Mouse (Mus musculus) Muller cell, postnatal 12 days (primary cell): ENCODE measurements around the gene Ifnz.
"Not testable (repeated sequence)": the region's sequence is repeated elsewhere in the genome, so short reads cannot be mapped to it uniquely, and the experiment has no call there.

ENCODE experiments used
- DNase-seq: peaks from one replicate; pipeline ENCODE4 v3.0.0-alpha.2; 2015; ENCODE audit errors: inconsistent ontology term

Ifnz gene

GRCm38 (mm10) chr4:88785409-88785808 is 3.5 kb downstream of the Ifnz start, which contains the start of gene Gm13276:
Gene Gm13276 (plus strand): TSS chr4:88785709.
- not testable (repeated sequence) for DNase-seq

- DNase-seq: not testable (repeated sequence)
Measured at GRCm38 (mm10) chr4:88788402-88788801, 6.5 kb downstream of the Ifnz start, which contains the start of gene Gm13277. Gene Gm13277 (plus strand): TSS chr4:88788632.

DNA sequence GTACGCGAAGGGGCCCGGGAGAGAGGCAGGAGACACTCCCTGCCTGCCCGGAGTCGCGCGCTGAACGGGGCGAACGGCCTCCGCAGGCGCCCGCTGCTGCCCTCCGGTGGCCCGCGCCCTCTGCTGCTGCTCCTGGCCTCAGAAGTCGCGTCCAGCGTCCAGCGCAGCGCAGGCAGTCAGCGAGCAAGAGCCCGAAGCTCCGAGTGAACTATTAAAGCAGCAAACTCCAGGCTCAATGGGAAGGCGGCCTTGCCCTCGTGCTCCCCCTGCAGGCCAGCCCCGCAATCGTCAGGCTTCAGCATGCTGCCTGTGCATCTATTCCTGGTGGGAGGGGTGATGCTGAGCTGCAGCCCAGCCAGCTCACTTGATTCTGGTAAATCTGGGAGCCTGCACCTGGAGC is 9.3 kb downstream of the Ifnz start, which contains the start of gene Gm13278:
Gene Gm13278 (plus strand): TSS at position 301 of the 400 bp plus-strand sequence.
- not testable (repeated sequence) for DNase-seq

GRCm38 (mm10) chr4:88793936-88794675 is 12.2 kb downstream of the Ifnz start, which contains the start of gene Gm13275:
Gene Gm13275 (plus strand): TSS chr4:88794487.
- DNase-seq: not testable (repeated sequence)

DNA sequence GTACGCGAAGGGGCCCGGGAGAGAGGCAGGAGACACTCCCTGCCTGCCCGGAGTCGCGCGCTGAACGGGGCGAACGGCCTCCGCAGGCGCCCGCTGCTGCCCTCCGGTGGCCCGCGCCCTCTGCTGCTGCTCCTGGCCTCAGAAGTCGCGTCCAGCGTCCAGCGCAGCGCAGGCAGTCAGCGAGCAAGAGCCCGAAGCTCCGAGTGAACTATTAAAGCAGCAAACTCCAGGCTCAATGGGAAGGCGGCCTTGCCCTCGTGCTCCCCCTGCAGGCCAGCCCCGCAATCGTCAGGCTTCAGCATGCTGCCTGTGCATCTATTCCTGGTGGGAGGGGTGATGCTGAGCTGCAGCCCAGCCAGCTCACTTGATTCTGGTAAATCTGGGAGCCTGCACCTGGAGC is 15.2 kb downstream of the Ifnz start, which contains the start of gene Gm13279:
Gene Gm13279 (plus strand): TSS at position 301 of the 400 bp plus-strand sequence.
- DNase-seq: not testable (repeated sequence)

- DNase-seq: not testable (repeated sequence)
Measured at GRCm38 (mm10) chr4:88799365-88799764, 17.4 kb downstream of the Ifnz start, which contains the start of gene Gm13285. Gene Gm13285 (plus strand): TSS chr4:88799665.

- not testable (repeated sequence) for DNase-seq
Measured at GRCm38 (mm10) chr4:88802954-88803353, 21.0 kb downstream of the Ifnz start, which contains the start of gene Gm13287. Gene Gm13287 (plus strand): TSS chr4:88803254.

DNA sequence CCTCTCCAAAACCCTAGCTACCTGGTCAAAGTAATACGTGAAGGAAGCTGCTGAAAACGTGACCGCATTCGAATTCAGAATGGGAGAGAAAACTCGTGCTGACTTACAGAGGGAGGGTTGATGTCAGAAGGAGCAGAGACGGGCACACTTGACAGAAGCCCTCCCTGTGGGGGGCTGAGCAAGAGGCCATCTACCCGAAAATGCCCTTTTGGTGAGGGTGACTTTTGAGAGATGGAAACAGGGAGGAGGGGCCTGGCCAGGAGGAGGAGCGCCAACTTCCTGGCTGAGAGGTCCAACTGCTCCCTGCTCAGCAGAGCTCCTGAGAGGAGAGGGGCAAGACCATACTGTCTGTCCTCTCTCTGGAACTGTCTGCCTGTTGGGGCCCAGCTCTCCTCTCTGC is 23.3 kb downstream of the Ifnz start, which contains the start of gene Gm13288:
Gene Gm13288 (plus strand): TSS at position 301 of the 400 bp plus-strand sequence.
- DNase-seq: not testable (repeated sequence)

- not testable (repeated sequence) for DNase-seq
Measured at GRCm38 (mm10) chr4:88805761-88806160, 23.8 kb downstream of the Ifnz start.

DNA sequence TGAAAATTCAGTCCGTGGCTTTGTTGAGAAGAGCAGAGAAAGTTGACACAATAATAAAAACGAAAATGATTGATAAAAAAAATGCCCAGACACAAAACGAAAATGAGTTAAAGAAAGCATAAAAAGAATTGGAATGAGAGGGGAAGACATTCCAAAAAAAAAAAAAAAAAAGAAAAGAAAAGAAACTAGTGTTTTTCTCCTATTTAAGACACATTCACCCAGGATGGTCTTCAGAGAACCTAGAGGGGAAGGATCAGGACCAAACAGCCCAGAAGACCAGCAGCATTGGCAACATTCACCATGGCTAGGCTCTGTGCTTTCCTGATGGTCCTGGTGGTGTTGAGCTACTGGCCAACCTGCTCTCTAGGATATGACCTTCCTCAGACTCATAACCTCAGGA is 34.0 kb downstream of the Ifnz start, which contains the start of gene Ifna7:
Gene Ifna7 (plus strand): TSS at position 301 of the 400 bp plus-strand sequence.
- no peak for DNase-seq

DNA sequence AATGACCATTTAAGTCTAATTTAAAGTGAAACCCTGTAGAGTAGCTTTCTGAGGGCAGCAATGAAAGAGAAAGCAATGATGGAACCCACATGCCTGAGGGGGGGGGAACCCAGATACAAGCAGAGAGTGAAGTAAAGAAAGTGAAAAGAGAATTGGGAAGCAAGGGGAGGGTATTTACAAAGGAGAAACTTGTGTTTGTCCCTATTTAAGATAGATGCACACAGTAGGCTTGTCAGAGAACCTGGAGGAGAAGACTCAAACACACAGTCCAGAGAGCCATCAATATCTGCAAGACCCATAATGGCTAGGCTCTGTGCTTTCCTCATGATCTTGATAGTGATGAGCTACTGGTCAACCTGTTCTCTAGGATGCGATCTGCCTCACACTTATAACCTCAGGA is 37.7 kb downstream of the Ifnz start, which contains the start of gene Ifna11:
Gene Ifna11 (plus strand): TSS at position 301 of the 400 bp plus-strand sequence.
- no peak for DNase-seq

DNA sequence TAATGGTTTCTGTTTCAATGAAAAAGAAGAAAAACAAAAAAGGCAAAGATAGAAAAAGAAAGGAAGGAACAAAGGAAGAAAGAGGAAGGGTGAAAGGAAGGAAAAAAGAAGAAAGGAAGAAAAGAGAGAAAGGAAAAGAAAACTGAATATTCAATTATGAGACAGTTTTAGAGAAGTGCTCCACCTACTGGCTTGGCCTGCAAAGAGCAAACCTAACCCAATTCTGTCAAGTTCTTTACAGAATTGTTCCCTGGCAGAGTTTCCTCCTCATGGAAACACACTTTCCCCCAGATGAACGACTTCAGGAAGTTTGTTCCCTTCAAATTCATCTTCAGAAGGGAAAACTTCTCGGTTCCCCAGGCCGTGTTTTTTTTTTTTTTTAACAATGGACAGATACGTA is 41.1 kb downstream of the Ifnz start:
- DNase-seq: no peak

- not testable (repeated sequence) for DNase-seq
Measured at GRCm38 (mm10) chr4:88827116-88827515, 45.2 kb downstream of the Ifnz start, which contains the start of gene Ifna6. Gene Ifna6 (plus strand): TSS chr4:88827416.

DNA sequence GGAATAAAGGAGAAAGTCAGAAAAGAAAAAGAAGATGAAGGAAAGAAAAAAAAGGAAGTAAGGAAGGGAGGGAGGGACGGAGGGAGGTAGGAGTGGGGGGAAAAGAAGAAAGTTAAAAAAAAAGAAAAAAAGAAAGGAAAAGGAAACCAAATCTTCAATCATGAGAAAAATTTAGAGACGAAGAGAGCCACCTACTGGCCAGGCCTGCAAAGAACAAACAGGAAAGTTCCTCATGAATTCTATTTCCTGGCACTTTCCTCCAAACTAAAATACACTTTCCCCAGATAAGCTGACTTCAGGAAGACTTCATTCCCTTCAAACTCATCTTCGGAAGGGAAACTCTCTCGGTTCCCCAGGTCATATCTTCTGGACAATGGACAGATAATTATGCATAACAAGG is 48.6 kb downstream of the Ifnz start:
- DNase-seq: no peak
